Mouse (Mus musculus): Measurements from ENCODE around the gene Nfya. TPM values are rescaled to one million over a fixed set of nuclear protein-coding genes. Genes with fewer than 3 reads are reported as not detected.
A peak's percentile ranks its signal among the peaks of the same experiment; 100 is the strongest.

Nfya gene
- polyA plus RNA-seq, 1 experiment from 2014 or later = 16.3 TPM

DNA sequence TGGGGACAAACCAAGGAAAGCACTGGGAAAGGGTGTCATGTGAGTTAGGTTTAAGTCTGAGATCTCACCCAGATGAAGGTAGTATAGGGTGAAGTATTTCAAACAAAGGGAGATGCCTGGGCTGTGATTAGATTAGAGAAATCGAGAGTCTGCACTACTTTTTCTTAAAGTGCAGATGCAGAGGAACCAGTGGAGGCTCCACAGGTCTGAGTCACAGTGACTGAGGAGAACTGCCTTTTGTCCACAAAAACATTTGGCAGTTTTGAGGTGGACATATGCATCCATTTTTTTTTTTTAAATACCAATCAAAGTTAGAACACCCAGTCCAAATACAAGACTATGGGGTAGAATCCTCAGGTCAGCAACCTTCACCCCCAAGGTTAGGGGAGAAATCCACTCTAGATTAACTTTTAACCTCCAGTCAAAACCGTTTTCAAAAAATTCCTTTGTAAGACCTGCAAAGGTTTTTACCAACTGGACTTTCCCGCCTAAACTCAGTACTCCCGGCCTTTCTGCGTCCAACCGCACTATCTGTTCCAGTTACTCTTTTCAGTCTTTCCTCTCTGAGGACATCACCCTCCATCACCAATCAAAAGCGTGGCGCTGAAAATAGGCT is 1.7 kb downstream of the Nfya start:
- Histone ChIP-seq H3K4me1 (ENCODE audit: control insufficient read depth, insufficient read depth, low read length) (peaks cover 20% of the 10 kb centered on the region), H3K27ac (ENCODE audit: low read depth, low read length) (peak overlapping the region; percentile 99), H3K9ac (replicated peaks; ENCODE audit: low read depth, low read length) (peak overlapping the region; percentile 98), H3K4me2 (ENCODE audit: low read depth, low read length) (peak overlapping the region; percentile 93), H3K9me3 (ENCODE audit: control insufficient read depth, low read length) (no peaks in the 10 kb centered on the region), H3K36me3 (ENCODE audit: control insufficient read depth, insufficient read depth, low read length) (no peaks in the 10 kb centered on the region), H3K4me3 (ENCODE audit: low read depth, low read length) (peak overlapping the region; percentile 82), H3K27me3 (ENCODE audit: control insufficient read depth, insufficient read depth, low read length) (no peaks in the 10 kb centered on the region)
- no peak for ATAC-seq (ENCODE audit: low read depth)
- WGBS = 13% methylated on average over 8 of the region's 8 CpGs

DNA sequence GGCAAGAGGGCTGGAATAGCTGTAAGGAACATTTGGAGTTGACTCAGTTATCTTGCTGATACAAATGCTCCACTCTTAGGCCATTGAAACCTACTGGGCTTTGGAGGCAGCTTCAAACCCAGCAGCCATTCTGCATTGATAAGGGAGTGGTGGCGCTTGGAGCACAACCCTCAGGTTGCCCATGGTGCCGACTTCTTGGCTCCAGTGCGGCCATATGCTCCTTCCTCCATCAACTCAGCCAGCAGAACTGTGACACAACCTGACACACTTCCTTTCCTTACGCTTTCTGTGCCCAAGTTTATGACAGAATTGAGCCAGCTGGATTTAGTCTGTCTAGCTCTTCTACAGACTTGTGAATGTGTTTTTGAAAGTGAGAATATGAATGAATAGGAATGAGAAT is 2.6 kb downstream of the Nfya start:
- ATAC-seq (ENCODE audit: low read depth) = no peak
- Histone ChIP-seq H3K4me3 (ENCODE audit: low read depth, low read length) (no peak overlapping the region), H3K27ac (ENCODE audit: low read depth, low read length) (no peak overlapping the region), H3K9me3 (ENCODE audit: control insufficient read depth, low read length) (no peaks in the 10 kb centered on the region), H3K27me3 (ENCODE audit: control insufficient read depth, insufficient read depth, low read length) (no peaks in the 10 kb centered on the region), H3K9ac (replicated peaks; ENCODE audit: low read depth, low read length) (no peak overlapping the region), H3K4me1 (ENCODE audit: control insufficient read depth, insufficient read depth, low read length) (peaks cover 20% of the 10 kb centered on the region), H3K36me3 (ENCODE audit: control insufficient read depth, insufficient read depth, low read length) (no peaks in the 10 kb centered on the region), H3K4me2 (ENCODE audit: low read depth, low read length) (no peak overlapping the region)
- 94% methylated on average over 4 of the region's 4 CpGs for WGBS

DNA sequence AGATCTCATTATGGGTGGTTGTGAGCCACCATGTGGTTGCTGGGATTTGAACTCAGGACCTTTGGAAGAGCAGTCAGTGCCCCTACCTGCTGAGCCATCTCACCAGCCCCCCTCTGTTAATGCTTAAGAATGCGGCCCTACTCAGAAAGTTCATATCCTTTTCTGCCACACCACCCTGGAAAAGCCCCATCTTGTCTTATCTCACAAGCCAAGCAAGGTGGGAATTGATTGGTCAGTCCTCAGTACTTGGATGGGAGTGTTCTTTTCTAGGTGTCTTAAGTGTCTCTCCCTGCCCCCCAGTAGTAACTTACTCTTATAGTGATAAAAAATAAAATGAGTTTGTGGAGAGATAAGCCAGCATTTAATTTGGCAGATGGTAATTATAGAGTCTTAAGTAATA is 5.0 kb downstream of the Nfya start:
- no peak overlapping the region for H3K4me2 ChIP-seq (ENCODE audit: low read depth, low read length)
- ATAC-seq (ENCODE audit: low read depth) = no peak
- peaks cover 3% of the 10 kb centered on the region for H3K36me3 ChIP-seq (ENCODE audit: control insufficient read depth, insufficient read depth, low read length)
- H3K27ac ChIP-seq (ENCODE audit: low read depth, low read length) = no peak overlapping the region
- no peaks in the 10 kb centered on the region for H3K9me3 ChIP-seq (ENCODE audit: control insufficient read depth, low read length)
- H3K4me1 ChIP-seq (ENCODE audit: control insufficient read depth, insufficient read depth, low read length) = peaks cover 13% of the 10 kb centered on the region
- WGBS = 85% methylated on average over 1 of the region's 1 CpGs
- no peaks in the 10 kb centered on the region for H3K27me3 ChIP-seq (ENCODE audit: control insufficient read depth, insufficient read depth, low read length)
- no peak overlapping the region for H3K9ac ChIP-seq (replicated peaks; ENCODE audit: low read depth, low read length)
- no peak overlapping the region for H3K4me3 ChIP-seq (ENCODE audit: low read depth, low read length)

DNA sequence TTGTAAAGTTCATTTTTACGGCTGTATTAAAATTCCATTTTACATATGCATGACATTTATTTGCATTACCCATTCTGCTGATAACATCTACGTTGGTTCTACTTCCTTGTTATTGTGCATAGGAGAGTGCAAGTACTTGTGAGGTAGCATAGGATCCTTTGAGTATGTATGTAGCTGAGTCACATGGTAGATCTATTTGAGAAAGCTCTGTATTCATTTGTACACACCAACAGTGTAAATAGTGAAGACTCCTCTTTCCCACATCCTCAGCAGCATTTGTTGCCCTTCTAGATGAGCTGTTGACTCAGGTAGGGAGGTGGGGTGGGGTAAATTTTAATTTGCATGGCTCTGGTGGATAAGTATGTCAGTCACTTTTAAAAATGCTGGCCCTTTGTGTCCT is 5.9 kb downstream of the Nfya start:
- no peak overlapping the region for H3K9ac ChIP-seq (replicated peaks; ENCODE audit: low read depth, low read length)
- H3K36me3 ChIP-seq (ENCODE audit: control insufficient read depth, insufficient read depth, low read length) = peaks cover 10% of the 10 kb centered on the region
- WGBS = 87% methylated on average over 2 of the region's 2 CpGs
- H3K4me1 ChIP-seq (ENCODE audit: control insufficient read depth, insufficient read depth, low read length) = peaks cover 13% of the 10 kb centered on the region
- H3K27ac ChIP-seq (ENCODE audit: low read depth, low read length) = no peak overlapping the region
- ATAC-seq (ENCODE audit: low read depth) = no peak
- no peaks in the 10 kb centered on the region for H3K9me3 ChIP-seq (ENCODE audit: control insufficient read depth, low read length)
- H3K27me3 ChIP-seq (ENCODE audit: control insufficient read depth, insufficient read depth, low read length) = no peaks in the 10 kb centered on the region
- no peak overlapping the region for H3K4me2 ChIP-seq (ENCODE audit: low read depth, low read length)
- H3K4me3 ChIP-seq (ENCODE audit: low read depth, low read length) = no peak overlapping the region

DNA sequence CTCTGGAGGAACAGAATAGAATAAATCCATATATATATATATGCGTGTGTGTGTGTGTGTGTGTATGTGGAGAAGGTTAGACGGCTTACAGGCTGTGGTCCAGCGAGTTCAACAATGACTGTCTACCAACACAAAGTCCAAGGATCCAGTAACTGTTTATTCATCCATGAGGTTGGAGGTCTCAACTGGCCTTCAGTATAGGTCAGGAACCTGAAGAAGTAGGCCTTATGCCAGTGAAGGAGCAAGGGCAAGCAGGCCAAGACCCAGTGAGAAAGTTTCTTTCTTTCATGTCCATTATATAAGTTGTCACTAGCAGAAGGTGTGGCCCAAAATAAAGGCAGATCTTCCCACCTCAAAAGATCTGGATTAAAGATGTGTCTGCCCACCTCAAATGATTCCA is 7.0 kb downstream of the Nfya start:
- Histone ChIP-seq H3K27ac (ENCODE audit: low read depth, low read length) (no peak overlapping the region), H3K4me2 (ENCODE audit: low read depth, low read length) (no peak overlapping the region), H3K9ac (replicated peaks; ENCODE audit: low read depth, low read length) (no peak overlapping the region), H3K36me3 (ENCODE audit: control insufficient read depth, insufficient read depth, low read length) (peaks cover 14% of the 10 kb centered on the region), H3K4me1 (ENCODE audit: control insufficient read depth, insufficient read depth, low read length) (peaks cover 6% of the 10 kb centered on the region), H3K27me3 (ENCODE audit: control insufficient read depth, insufficient read depth, low read length) (no peaks in the 10 kb centered on the region), H3K9me3 (ENCODE audit: control insufficient read depth, low read length) (no peaks in the 10 kb centered on the region), H3K4me3 (ENCODE audit: low read depth, low read length) (no peak overlapping the region)
- whole genome bisulfite sequencing = 95% methylated on average over 3 of the region's 3 CpGs
- no peak for ATAC-seq (ENCODE audit: low read depth)

DNA sequence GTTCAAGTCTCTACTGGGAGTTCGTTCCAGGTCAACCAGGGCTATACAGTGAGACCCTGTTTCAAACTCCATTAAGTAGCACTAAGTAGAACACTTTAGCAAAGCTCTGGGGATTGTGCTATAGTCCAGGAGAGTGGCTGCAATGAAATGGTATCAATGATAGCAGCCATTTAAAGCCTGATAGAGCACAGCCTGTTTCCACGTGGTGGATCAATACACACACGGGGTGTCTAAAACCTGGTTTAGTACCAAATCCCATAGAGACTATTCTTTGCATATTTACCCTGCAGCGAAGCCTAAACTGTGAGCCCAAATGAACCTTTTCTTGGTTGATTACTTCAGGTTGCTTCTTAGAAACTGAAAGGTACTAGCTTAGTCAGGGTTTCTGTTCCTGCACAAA is 8.0 kb downstream of the Nfya start:
- 87% methylated on average over 4 of the region's 4 CpGs for WGBS
- ATAC-seq (ENCODE audit: low read depth) = no peak
- H3K4me3 ChIP-seq (ENCODE audit: low read depth, low read length) = no peak overlapping the region

DNA sequence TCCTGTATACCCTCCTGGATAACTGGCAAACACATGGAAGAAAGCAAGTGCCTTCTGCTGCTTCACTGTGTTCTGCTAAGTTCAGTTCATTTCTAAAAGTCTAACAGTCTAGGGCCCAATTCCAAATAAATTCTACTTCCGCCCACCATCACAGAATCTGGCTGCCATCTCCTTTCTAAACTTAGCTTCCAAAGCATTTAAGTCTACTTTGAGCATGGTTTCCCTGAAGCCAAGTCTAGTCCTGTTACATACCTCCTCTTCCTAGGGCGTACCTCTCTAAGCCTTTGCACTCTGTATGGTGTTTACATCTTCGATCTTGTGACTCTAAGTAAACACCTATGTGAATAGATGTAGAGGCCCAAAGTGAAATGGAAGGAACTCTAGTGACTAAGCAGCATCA is 17.1 kb downstream of the Nfya start:
- Histone ChIP-seq H3K27me3 (ENCODE audit: control insufficient read depth, insufficient read depth, low read length) (no peaks in the 10 kb centered on the region), H3K36me3 (ENCODE audit: control insufficient read depth, insufficient read depth, low read length) (peaks cover 53% of the 10 kb centered on the region), H3K9me3 (ENCODE audit: control insufficient read depth, low read length) (no peaks in the 10 kb centered on the region), H3K4me2 (ENCODE audit: low read depth, low read length) (no peak overlapping the region), H3K9ac (replicated peaks; ENCODE audit: low read depth, low read length) (no peak overlapping the region), H3K4me1 (ENCODE audit: control insufficient read depth, insufficient read depth, low read length) (no peaks in the 10 kb centered on the region), H3K4me3 (ENCODE audit: low read depth, low read length) (no peak overlapping the region), H3K27ac (ENCODE audit: low read depth, low read length) (no peak overlapping the region)
- WGBS = 98% methylated on average over 3 of the region's 3 CpGs
- no peak for ATAC-seq (ENCODE audit: low read depth)

More for the DNA sequence above, 8.0 kb downstream of the Nfya start:
- Histone ChIP-seq H3K9me3 (ENCODE audit: control insufficient read depth, low read length) (no peaks in the 10 kb centered on the region), H3K27me3 (ENCODE audit: control insufficient read depth, insufficient read depth, low read length) (no peaks in the 10 kb centered on the region), H3K27ac (ENCODE audit: low read depth, low read length) (no peak overlapping the region), H3K4me2 (ENCODE audit: low read depth, low read length) (no peak overlapping the region), H3K36me3 (ENCODE audit: control insufficient read depth, insufficient read depth, low read length) (peaks cover 14% of the 10 kb centered on the region), H3K9ac (replicated peaks; ENCODE audit: low read depth, low read length) (no peak overlapping the region), H3K4me1 (ENCODE audit: control insufficient read depth, insufficient read depth, low read length) (no peaks in the 10 kb centered on the region)

DNA sequence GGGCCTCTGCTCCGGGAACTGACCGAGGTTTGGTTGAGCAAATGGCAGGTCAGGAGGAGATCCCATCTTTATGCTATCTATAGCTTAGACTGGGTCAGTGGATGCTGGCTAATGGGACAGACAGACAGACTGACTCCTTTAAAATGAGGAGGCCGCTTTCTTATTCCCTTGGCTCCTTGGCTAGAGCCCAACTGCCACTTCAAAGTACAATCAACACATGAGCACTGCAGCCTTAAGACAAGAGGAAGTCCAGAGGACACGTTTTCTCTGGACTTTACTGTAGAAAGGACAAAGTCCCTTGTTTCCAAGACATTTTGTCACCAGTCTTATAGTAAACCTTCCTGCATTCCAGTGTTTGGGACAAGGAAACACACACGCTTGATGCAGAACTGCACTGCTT is 18.3 kb downstream of the Nfya start:
- no peak overlapping the region for H3K9ac ChIP-seq (replicated peaks; ENCODE audit: low read depth, low read length)
- H3K4me2 ChIP-seq (ENCODE audit: low read depth, low read length) = no peak overlapping the region
- no peaks in the 10 kb centered on the region for H3K27me3 ChIP-seq (ENCODE audit: control insufficient read depth, insufficient read depth, low read length)
- H3K4me1 ChIP-seq (ENCODE audit: control insufficient read depth, insufficient read depth, low read length) = no peaks in the 10 kb centered on the region
- peaks cover 57% of the 10 kb centered on the region for H3K36me3 ChIP-seq (ENCODE audit: control insufficient read depth, insufficient read depth, low read length)
- no peak overlapping the region for H3K27ac ChIP-seq (ENCODE audit: low read depth, low read length)
- WGBS = 89% methylated on average over 5 of the region's 5 CpGs
- H3K4me3 ChIP-seq (ENCODE audit: low read depth, low read length) = no peak overlapping the region
- ATAC-seq (ENCODE audit: low read depth) = no peak
- H3K9me3 ChIP-seq (ENCODE audit: control insufficient read depth, low read length) = no peaks in the 10 kb centered on the region

DNA sequence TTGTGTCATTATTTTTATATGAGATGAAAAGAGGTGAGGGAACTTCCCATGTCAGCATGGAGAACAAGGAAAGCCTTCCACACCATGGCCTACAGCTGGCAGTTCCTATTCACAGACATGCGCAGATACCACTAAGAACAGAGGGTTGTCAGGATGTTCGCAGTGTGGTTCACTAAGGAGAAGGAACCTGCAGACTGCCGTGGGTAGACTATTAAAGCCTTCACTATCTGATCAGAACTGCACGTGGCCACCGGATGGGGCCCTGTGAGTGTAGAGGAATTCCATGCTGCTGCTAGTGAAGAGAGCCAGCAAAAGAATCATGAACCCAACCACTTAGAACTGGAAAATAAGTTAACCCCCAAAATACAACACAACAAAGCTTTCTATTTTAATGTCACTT is 20.3 kb downstream of the Nfya start:
- no peak overlapping the region for H3K27ac ChIP-seq (ENCODE audit: low read depth, low read length)
- no peak overlapping the region for H3K4me2 ChIP-seq (ENCODE audit: low read depth, low read length)
- peaks cover 52% of the 10 kb centered on the region for H3K36me3 ChIP-seq (ENCODE audit: control insufficient read depth, insufficient read depth, low read length)
- no peak overlapping the region for H3K4me3 ChIP-seq (ENCODE audit: low read depth, low read length)
- no peaks in the 10 kb centered on the region for H3K4me1 ChIP-seq (ENCODE audit: control insufficient read depth, insufficient read depth, low read length)
- no peak overlapping the region for H3K9ac ChIP-seq (replicated peaks; ENCODE audit: low read depth, low read length)
- H3K27me3 ChIP-seq (ENCODE audit: control insufficient read depth, insufficient read depth, low read length) = no peaks in the 10 kb centered on the region
- ATAC-seq (ENCODE audit: low read depth) = no peak
- no peaks in the 10 kb centered on the region for H3K9me3 ChIP-seq (ENCODE audit: control insufficient read depth, low read length)
- 92% methylated on average over 5 of the region's 5 CpGs for WGBS

Data from neural tube, embryonic 14.5 days (tissue).